Mouse (Mus musculus): ENCODE data around the gene Jund.
A peak's percentile ranks its signal among the peaks of the same experiment; 100 is the strongest.

Jund gene

GRCm38 (mm10) chr8:70674716-70675115 is 24.0 kb upstream of the Jund start:
- no peak for DNase-seq (ENCODE audit: low spot score in 2 of 2)

DNA sequence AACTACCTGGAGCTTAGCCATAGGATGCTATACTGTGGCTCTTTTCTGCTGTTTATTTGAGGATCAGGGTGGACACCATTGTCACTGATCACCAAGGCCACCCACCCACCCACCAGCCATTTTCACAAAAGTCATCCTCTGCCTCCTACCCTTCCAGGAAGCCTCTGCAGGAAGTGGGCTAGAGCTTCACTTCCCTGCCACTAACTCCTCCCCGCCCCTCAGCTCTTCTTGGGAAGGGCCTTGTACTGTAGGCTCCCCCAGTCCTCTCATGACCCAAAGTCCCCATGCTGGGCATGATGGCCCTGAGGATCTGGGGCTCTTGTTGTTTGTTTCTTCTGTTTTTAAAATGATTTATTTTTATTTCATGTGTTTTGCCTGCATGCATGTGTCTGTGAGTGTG is 23.4 kb upstream of the Jund start:
- DNase-seq (ENCODE audit: low spot score in 2 of 2) = no peak

DNA sequence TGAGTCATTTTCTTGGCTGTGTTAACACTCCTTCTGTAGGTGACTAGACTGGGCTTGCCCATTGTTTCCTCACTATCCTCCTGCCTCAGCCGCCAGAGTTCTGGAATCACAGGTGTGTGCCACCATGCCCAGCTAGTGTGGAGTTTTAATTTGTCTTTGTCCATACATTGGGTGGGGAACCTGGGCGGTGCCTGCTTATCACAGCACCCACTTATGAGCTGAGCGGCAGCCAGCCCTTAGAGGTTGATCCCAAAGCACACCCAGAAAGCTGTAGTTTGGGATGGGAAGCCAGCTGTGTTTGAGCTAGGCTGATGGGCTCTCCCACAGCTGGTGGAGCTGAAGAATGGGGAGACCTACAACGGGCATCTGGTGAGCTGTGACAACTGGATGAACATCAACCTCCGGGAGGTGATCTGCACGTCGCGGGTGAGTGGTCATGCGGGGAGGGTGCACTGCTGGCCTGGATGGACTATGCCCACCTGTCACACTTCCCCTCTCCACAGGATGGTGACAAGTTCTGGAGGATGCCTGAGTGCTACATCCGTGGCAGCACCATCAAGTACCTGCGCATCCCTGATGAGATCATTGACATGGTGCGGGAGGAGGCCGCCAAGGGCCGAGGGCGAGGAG is 21.2 kb upstream of the Jund start:
- DNase-seq (ENCODE audit: low spot score in 2 of 2) = no peak

DNA sequence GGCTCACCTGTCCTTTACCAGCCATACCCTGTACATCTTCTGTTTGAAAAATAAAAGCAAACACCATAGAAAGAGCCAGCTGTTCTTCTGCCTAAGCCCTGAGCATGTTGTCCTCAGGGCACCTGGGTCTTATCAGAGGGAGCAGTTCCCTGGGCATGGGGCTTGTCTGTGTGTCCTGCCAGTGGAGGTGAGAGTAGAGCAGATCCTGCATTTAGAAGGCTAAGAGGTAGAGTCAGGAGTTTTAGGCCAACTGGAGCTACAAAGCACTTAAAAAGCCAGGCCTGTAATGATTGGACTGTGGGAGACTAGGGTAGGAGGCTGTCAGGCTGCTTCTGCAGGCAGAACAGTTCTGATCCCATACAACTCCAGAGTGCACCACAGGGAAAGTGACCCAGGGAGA is 20.1 kb upstream of the Jund start:
- no peak for DNase-seq (ENCODE audit: low spot score in 2 of 2)

GRCm38 (mm10) chr8:70679404-70679803 is 19.3 kb upstream of the Jund start:
- DNase-seq (ENCODE audit: low spot score in 2 of 2) = no peak

DNA sequence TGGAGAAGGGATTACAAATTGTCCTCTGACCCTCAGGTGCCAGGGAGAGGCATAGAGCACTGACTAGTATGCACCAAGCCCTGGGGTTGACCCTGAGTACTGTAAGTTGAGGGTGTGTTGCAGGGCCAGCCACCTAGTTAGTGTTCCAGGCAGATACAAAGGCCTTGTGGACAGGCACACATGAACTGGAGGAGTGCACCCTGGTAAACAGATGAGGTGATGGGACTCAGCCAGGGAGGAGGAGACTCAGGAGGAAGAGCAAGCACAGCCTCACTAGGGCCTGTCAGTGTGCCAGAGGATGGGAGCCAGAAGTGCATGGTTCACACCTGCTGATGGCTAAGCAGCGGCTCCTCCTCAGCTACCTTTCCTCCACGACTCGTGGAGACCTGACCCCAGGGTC is 18.7 kb upstream of the Jund start:
- DNase-seq (ENCODE audit: low spot score in 2 of 2) = no peak

DNA sequence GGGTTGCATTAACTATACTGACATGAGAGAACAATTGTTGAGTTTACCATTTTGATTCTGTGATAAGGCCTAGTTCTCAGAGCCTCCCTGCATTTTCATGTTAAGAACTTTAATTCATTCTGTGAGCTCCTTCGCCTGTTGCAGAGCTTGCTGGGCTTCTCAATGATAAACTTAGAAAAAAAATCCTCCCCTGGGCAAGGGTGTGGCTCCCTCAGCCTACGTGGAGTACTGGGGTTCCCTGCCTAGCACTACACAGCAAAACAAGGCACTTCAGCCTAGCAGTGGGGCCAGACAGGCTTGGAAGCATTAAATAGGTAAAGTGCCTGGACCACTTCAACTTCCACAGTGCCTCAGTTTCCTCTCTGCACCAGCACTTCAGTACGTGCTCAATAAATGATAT is 17.3 kb upstream of the Jund start:
- no peak for DNase-seq (ENCODE audit: low spot score in 2 of 2)

DNA sequence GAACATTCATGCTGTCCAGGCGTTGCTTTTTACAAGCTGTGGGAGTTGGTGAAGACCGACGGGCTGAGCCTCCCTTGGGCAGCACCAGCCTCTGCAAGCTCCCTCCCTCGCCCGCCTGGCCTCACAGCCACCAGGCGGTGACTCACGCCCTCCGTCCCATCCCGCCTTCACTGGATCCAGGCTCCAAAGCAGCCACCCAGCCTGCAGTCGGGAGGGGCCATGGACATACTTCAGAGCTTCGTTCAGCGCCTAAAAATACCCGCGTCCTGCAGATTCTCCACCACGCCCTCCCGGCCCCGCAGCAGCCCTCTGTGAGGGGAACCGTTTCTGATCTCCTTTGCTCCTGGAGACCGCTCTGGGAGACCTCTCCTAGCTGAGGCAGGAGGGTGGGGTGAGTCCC is 16.6 kb upstream of the Jund start:
- peak; percentile 66 to 68 for DNase-seq (ENCODE audit: low spot score in 2 of 2)

DNA sequence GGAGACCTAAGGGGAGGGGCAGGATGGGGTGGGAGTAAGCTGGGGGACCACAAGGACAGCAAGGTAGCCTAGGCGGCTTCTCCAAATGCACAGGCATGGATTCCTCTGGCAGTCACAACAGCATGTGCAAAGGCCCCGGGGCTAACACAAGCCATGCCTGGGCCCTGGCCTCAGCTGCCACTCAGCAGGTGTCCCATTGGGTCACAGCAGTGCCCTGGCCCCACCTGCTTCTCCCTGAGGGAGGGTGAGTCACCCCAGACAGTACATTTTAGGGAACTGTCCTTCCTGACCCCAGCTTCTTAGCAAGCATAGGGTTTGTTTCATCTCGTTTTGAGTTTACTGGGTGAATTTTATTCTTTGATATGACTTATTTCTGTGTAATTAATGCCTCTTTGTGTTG is 16.1 kb upstream of the Jund start:
- no peak for DNase-seq (ENCODE audit: low spot score in 2 of 2)

- DNase-seq (ENCODE audit: low spot score in 2 of 2) = peak; percentile 89 to 93
Observed at GRCm38 (mm10) chr8:70684291-70684690, 14.5 kb upstream of the Jund start.

- DNase-seq (ENCODE audit: low spot score in 2 of 2) = no peak
Observed at GRCm38 (mm10) chr8:70687576-70687975, 11.2 kb upstream of the Jund start.

GRCm38 (mm10) chr8:70688136-70688535 is 10.6 kb upstream of the Jund start:
- no peak for DNase-seq (ENCODE audit: low spot score in 2 of 2)

- no peak for DNase-seq (ENCODE audit: low spot score in 2 of 2)
Observed at GRCm38 (mm10) chr8:70689892-70690390, 8.8 kb upstream of the Jund start.

DNA sequence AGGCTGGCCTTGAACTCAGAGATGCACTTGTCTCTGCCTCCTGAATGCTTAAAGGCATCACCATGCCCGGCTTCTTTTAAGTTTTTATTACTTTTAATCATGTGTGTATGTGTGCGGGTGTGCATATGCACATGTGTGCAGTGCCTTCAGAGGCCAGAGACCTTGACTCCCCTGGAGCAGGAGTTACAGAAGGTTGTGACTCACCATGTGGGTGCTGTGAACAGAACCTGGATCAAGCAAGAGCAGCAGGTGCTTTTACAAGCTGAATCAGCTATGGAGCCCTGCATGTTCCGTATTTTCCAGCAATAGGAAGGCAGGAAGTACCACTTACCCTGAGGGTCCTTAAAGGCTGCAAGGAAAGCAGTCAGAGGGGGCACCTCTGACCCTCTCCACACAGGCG is 7.5 kb upstream of the Jund start:
- no peak for DNase-seq (ENCODE audit: low spot score in 2 of 2)

GRCm38 (mm10) chr8:70691727-70692231 is 7.0 kb upstream of the Jund start:
- no peak for DNase-seq (ENCODE audit: low spot score in 2 of 2)

DNA sequence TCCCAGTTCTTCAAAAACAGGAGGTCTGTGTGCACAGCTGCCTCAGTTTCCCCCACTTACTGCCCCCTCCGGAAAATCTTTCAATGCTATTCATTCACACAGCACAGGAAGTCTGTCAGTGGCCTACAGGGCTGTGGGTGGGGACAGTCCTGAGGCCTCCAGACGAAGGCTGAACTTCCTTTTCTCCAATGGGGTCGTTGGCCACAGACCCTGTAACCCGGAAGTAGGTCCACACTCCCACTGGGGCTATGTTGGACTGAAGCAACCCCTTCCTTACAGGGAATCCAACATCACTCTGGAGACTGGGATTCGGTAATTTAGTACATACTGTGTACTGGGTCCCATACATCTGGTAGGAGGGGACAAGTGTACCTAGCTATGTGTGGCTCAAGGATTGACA is 5.1 kb upstream of the Jund start:
- no peak for DNase-seq (ENCODE audit: low spot score in 2 of 2)

DNA sequence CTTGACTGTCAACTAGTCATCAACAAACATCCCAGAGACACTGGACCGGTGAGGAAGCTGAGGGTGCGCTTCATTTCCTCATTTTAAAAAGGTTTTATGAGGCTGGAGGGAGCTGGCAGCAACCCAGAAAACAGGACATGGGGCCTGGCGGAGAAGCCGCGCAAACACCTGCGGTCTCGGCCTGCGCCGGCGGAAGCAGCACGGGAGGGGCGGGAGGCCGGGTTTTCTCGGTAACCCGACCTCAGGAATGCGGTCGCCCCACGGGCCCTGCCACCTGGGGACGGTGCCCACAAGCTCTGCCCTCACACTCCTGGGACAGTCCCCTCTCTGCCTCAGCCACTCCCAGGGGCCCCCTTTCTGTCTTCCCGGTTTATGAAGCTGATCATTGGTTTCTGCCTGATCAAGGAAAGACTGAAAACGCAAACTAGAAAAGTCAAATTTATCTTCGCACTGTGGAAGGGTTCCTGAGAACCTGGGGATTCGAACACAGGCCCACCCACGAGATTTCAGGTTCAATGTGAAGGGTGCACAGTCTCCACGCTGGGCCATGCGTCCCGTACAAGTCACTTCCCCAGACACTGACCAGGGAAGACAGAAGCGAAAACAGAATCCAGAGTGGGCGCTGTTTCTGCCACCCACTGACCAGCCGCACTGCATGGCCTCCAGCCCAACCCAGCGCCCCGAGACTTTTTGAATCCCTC is 3.3 kb upstream of the Jund start:
- no peak for DNase-seq (ENCODE audit: low spot score in 2 of 2)

- no peak for DNase-seq (ENCODE audit: low spot score in 2 of 2)
Observed at GRCm38 (mm10) chr8:70696019-70696885, 2.5 kb upstream of the Jund start.

- no peak for DNase-seq (ENCODE audit: low spot score in 2 of 2)
Observed at GRCm38 (mm10) chr8:70696946-70697345, 1.8 kb upstream of the Jund start.

- no peak for DNase-seq (ENCODE audit: low spot score in 2 of 2)
Observed at GRCm38 (mm10) chr8:70697366-70698250, 1.1 kb upstream of the Jund start.

DNA sequence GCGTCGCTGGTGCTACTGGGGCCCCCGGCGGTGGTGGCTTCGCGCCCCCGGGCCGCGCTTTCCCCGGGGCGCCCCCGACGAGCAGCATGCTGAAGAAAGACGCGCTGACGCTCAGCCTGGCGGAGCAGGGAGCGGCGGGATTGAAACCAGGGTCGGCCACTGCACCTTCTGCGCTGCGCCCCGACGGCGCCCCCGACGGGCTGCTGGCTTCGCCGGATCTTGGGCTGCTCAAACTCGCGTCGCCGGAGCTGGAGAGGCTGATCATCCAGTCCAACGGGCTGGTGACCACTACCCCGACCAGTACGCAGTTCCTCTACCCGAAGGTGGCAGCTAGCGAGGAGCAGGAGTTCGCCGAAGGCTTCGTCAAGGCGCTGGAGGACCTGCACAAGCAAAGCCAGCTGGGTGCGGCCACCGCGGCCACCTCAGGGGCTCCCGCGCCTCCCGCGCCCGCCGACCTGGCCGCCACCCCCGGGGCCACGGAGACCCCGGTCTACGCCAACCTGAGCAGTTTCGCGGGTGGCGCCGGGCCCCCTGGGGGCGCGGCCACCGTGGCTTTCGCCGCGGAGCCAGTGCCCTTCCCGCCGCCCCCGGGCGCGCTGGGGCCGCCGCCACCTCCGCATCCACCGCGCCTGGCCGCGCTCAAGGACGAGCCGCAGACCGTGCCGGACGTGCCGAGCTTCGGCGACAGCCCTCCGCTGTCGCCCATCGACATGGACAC is 526 bp downstream of the Jund start:
- DNase-seq (ENCODE audit: low spot score in 2 of 2) = peak; percentile 23 to 31

Measured in right cerebral cortex, postnatal 36 days (tissue).